Mouse (Mus musculus) lung, adult 2 months (tissue): ENCODE measurements around the gene Reep1.

Source experiments
- CTCF ChIP-seq: fragments of 200-500 bp; IDR thresholded peaks from 2 replicates; pipeline ENCODE4 v1.5.1; 2011; ENCODE audit warnings: mild to moderate bottlenecking, low read length, control low read depth; ENCODE audit not compliant: insufficient read depth
- POLR2A ChIP-seq: fragments of 200-500 bp; IDR thresholded peaks from 2 replicates; pipeline ENCODE4 v1.6.1; 2011; ENCODE audit warnings: low read depth, mild to moderate bottlenecking, control low read depth, low read length, borderline replicate concordance; ENCODE audit errors: extremely low read depth

GRCm38 (mm10) chr6:71760073-71760472 lies 52.7 kb downstream of the Reep1 start:
- TF ChIP-seq POLR2A (no peak), CTCF (no peak)
